Comparison of ENCODE assay signal across 10 mouse cellular contexts in the genomic region with DNA sequence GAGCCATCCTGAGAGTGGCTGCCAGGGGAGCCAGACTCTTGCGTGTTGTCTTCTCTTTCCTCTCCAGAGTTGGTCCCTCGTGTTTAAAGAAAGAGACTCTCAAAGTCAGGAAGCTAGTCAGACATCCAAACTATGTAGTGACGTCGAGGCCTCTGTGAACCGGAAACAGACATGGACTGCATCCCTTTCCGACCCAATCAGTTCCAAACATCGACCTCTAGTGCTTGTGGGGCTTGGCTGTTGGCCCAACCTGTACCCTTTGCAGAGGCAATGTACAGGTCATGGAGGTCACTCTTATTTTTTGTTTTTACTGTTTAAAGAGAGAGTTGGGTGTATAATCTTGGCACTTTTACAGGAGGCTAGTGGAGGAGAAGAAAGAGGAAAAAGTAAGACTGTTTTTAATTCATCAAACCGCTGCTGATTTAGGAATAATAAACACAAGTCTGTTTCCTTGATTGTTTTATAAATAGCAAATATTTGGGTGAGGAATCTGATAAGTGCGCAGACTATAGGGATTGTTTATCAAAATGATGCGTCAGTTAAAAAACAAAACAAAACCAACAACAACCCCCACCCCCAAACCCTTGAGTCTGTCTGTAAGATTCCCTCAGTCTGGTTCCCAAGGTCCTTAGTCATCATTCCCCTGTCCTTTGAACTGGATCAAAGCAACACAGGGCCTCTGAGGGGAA.
DNase-seq lines count a peak whose midpoint lies in the region; ATAC-seq and TF ChIP-seq lines count a peak whose summit lies in the region.
"Had no signal": no experiment of that assay in that cellular context is flagged by ENCODE, and none has a peak within 500 bp of the region (broad histone marks: within the 10 kb centered on the region; RNA-seq: fewer than 3 reads in every experiment).

No protein-coding gene starts in this region.

- H3K27me3 ChIP-seq in hindbrain, embryonic 15.5 days, result no peaks in the 10 kb centered on the region
- H3K27me3 ChIP-seq in hindbrain, embryonic 10.5 days (ENCODE audit: insufficient read depth, poor library complexity, severe bottlenecking), result no peaks in the 10 kb centered on the region
- no peaks in the 10 kb centered on the region for H3K27me3 ChIP-seq in heart, embryonic 15.5 days
- no peaks in the 10 kb centered on the region for H3K27me3 ChIP-seq in kidney, postnatal 0 days (ENCODE audit: insufficient read depth, low read length)
- H3K27me3 ChIP-seq in thymus, adult 2 months (ENCODE audit: control insufficient read depth, insufficient read depth, low read length), result no peaks in the 10 kb centered on the region

- WGBS in hindbrain, embryonic 15.5 days, result 84% methylated on average over 10 of the region's 10 CpGs
- 80% methylated on average over 10 of the region's 10 CpGs for WGBS in hindbrain, embryonic 10.5 days
- 60% methylated on average over 10 of the region's 10 CpGs for WGBS in heart, embryonic 15.5 days
- 39% methylated on average over 10 of the region's 10 CpGs for WGBS in kidney, postnatal 0 days
- WGBS in thymus, adult 2 months, result 63% methylated on average over 10 of the region's 10 CpGs

- no peak overlapping the region for H3K4me3 ChIP-seq in hindbrain, embryonic 15.5 days
- no peak overlapping the region for H3K4me3 ChIP-seq in hindbrain, embryonic 10.5 days
- H3K4me3 ChIP-seq in heart, embryonic 15.5 days, result no peak overlapping the region
- H3K4me3 ChIP-seq in kidney, postnatal 0 days (replicated peaks; ENCODE audit: low read depth, low read length), result no peak overlapping the region
- no peak overlapping the region for H3K4me3 ChIP-seq in gastrocnemius, adult 2 months
- H3K4me3 ChIP-seq in thymus, adult 2 months (ENCODE audit: control insufficient read depth, insufficient read depth, low read length), result no peak overlapping the region
- H3K4me3 ChIP-seq: myocyte had no signal

- 0 out of 2 replicates have a peak, but pooled peaks have one; percentile 2 for TF ChIP-seq CTCF in kidney, postnatal 0 days (IDR thresholded peaks at IDR 0.05; ENCODE audit: low read depth)
- no peak for TF ChIP-seq CTCF in gastrocnemius, adult 2 months (IDR thresholded peaks at IDR 0.05)
- TF ChIP-seq CTCF in thymus, adult 2 months (IDR thresholded peaks at IDR 0.05; ENCODE audit: borderline replicate concordance, control insufficient read depth, extremely low read depth, insufficient read depth, low read length, poor library complexity), result no peak

- no peaks in the 10 kb centered on the region for H3K36me3 ChIP-seq in hindbrain, embryonic 15.5 days
- no peaks in the 10 kb centered on the region for H3K36me3 ChIP-seq in hindbrain, embryonic 10.5 days
- H3K36me3 ChIP-seq in heart, embryonic 15.5 days, result no peaks in the 10 kb centered on the region
- H3K36me3 ChIP-seq in kidney, postnatal 0 days (ENCODE audit: insufficient read depth, low read length), result no peaks in the 10 kb centered on the region
- H3K36me3 ChIP-seq in thymus, adult 2 months (ENCODE audit: control insufficient read depth, insufficient read depth, low read length), result no peaks in the 10 kb centered on the region

- no peak for TF ChIP-seq POLR2A in thymus, adult 2 months (IDR thresholded peaks at IDR 0.05; ENCODE audit: control insufficient read depth, extremely low read depth, insufficient read depth, low read length, poor library complexity)

- H3K4me1 ChIP-seq in hindbrain, embryonic 15.5 days (replicated peaks), result no peaks in the 10 kb centered on the region
- H3K4me1 ChIP-seq in hindbrain, embryonic 10.5 days (replicated peaks), result 0 out of 2 replicates have a peak, but pooled peaks cover 4% of the 10 kb centered on the region
- H3K4me1 ChIP-seq in heart, embryonic 15.5 days (replicated peaks), result no peaks in the 10 kb centered on the region
- H3K4me1 ChIP-seq in kidney, postnatal 0 days (replicated peaks; ENCODE audit: insufficient read depth, low read length), result peaks cover 9% of the 10 kb centered on the region; the same call in 1 of the 2 replicates
- H3K4me1 ChIP-seq in thymus, adult 2 months (replicated peaks; ENCODE audit: control insufficient read depth, insufficient read depth, low read length), result no peaks in the 10 kb centered on the region

- peak; percentile 54; the same call in 1 of the 2 replicates for ATAC-seq in hindbrain, embryonic 15.5 days (ENCODE audit: low FRiP score, low read depth)
- peak; percentile 67 for ATAC-seq in heart, embryonic 15.5 days (replicated peaks; ENCODE audit: insufficient number of reproducible peaks, insufficient read depth, low FRiP score, low read depth)
- ATAC-seq in kidney, postnatal 0 days (replicated peaks; ENCODE audit: low FRiP score, low read depth), result peak; percentile 38; the same call in 1 of the 2 replicates
- ATAC-seq: activated CD4-positive, CD25-positive, alpha-beta regulatory T cell, adult 4 months had no signal

- intact Hi-C loops in gastrocnemius, adult 2 months (cut with DNase I), result no loop called here

- H3K4me2 ChIP-seq in hindbrain, embryonic 15.5 days, result no peak overlapping the region
- no peak overlapping the region for H3K4me2 ChIP-seq in heart, embryonic 15.5 days
- H3K4me2 ChIP-seq in kidney, postnatal 0 days (ENCODE audit: low read length), result no peak overlapping the region

- H3K9ac ChIP-seq in hindbrain, embryonic 15.5 days, result no peak overlapping the region
- no peak overlapping the region for H3K9ac ChIP-seq in heart, embryonic 15.5 days
- H3K9ac ChIP-seq in kidney, postnatal 0 days (ENCODE audit: low read depth, low read length), result no peak overlapping the region

- H3K27ac ChIP-seq in hindbrain, embryonic 15.5 days (replicated peaks), result no peak overlapping the region
- H3K27ac ChIP-seq in hindbrain, embryonic 10.5 days, result no peak overlapping the region
- H3K27ac ChIP-seq in heart, embryonic 15.5 days, result no peak overlapping the region
- H3K27ac ChIP-seq in kidney, postnatal 0 days, result peak overlapping the region; percentile 58
- no peak overlapping the region; the same call in 1 of the 2 replicates for H3K27ac ChIP-seq in gastrocnemius, adult 2 months
- H3K27ac ChIP-seq in thymus, adult 2 months (ENCODE audit: control insufficient read depth, insufficient read depth, low read length), result no peak overlapping the region

- H3K9me3 ChIP-seq in hindbrain, embryonic 15.5 days, result no peaks in the 10 kb centered on the region
- no peaks in the 10 kb centered on the region for H3K9me3 ChIP-seq in hindbrain, embryonic 10.5 days
- no peaks in the 10 kb centered on the region for H3K9me3 ChIP-seq in heart, embryonic 15.5 days (replicated peaks)
- H3K9me3 ChIP-seq in kidney, postnatal 0 days (replicated peaks; ENCODE audit: low read length), result no peaks in the 10 kb centered on the region

- DNase-seq in hindbrain, embryonic 10.5 days (ENCODE audit: low spot score), result no peak
- peak; percentile 78 for DNase-seq in kidney, postnatal 0 days (ENCODE audit: low spot score)
- DNase-seq in skeletal muscle tissue, adult 2 months (ENCODE audit: low read depth, low spot score), result peak; percentile 1
- no peak for DNase-seq in layer of hippocampus, adult 11-12 months (ENCODE audit: low spot score)
- no peak for DNase-seq in gastrocnemius, adult 2 months
- DNase-seq in thymus, adult 2 months, result no peak

Comparison
In these comparisons a context has a peak if more than half of its experiments do, and no peak if none do; other contexts are left out.
1. DNase-seq: peak in kidney, postnatal 0 days (single experiment) and skeletal muscle tissue, adult 2 months (single experiment); none in hindbrain, embryonic 10.5 days (single experiment), layer of hippocampus, adult 11-12 months (single experiment), gastrocnemius, adult 2 months (single experiment) and thymus, adult 2 months (single experiment).
2. Peak in every context shown above with its lines, with median percentiles within 50 percentile points of each other: ATAC-seq.